Mouse (Mus musculus) midbrain, embryonic 11.5 days (tissue): ENCODE results near the gene Gm6525. TPM values are rescaled to one million over a fixed set of nuclear protein-coding genes. Genes with fewer than 3 reads are reported as not detected.

ENCODE experiments used
- polyA plus RNA-seq: library from polyadenylated mRNA; unstranded; fragments of >200 nt; fragmentation: Nextera tagmentation; extraction: Ambion mirVana; gene quantifications from 2 replicates; pipeline ENCODE4 v1.2.1, GENCODE M21; 2014

Gene Gm6525
- polyA plus RNA-seq, 1 experiment from 2014 or later = 0.83 TPM

Other genes starting within 250 kb of the Gm6525 start
- gene Tmem131l, start 133.9 kb upstream of the Gm6525 start, polyA plus RNA-seq = 67.1 and 76.3 TPM in 2 replicates
- 9.0 and 10.8 TPM in 2 replicates for gene Mnd1, start 18.3 kb upstream of the Gm6525 start, polyA plus RNA-seq
- gene Trim2, start 132.8 kb downstream of the Gm6525 start, polyA plus RNA-seq = 128 and 137 TPM in 2 replicates